Mouse (Mus musculus): ENCODE results near the gene Rapgef3. TPM values are rescaled to one million over a fixed set of nuclear protein-coding genes. Genes with fewer than 3 reads are reported as not detected.
A peak's percentile ranks its signal among the peaks of the same experiment; 100 is the strongest.

Rapgef3 gene
- polyA plus RNA-seq, 1 experiment from 2014 or later = 10.2 TPM

DNA sequence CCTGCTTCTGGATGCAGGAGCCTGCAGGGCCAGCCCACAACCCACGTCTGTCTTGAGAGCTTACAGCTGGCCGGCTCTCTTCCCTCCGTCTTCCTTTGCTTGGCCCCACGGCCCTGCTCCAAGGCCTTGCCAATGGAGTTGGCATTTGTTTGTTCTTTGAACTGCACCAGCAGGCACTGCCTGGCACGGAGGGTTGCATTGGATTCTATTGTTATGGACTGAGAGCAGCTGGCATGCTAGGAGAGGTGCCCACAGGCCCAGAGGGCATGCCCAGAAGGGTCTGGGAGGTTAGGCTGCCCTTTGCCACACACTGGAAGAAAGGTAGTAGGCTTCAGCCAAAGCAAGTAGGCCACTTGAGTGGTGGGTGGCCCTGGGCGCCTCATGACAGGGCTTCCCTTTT, 21.0 kb upstream of the Rapgef3 start:
- H3K9me3 ChIP-seq = no peaks in the 10 kb centered on the region
- H3K4me1 ChIP-seq = peaks cover 44% of the 10 kb centered on the region
- no peaks in the 10 kb centered on the region for H3K27me3 ChIP-seq (ENCODE audit: insufficient read depth, poor library complexity, severe bottlenecking)
- peaks cover 35% of the 10 kb centered on the region for H3K36me3 ChIP-seq
- 71% methylated on average over 6 of the region's 6 CpGs for WGBS
- H3K4me3 ChIP-seq = no peak overlapping the region
- no peak for DNase-seq (ENCODE audit: low spot score)
- H3K27ac ChIP-seq = peak overlapping the region; percentile 6; the same call in 1 of the 2 replicates

DNA sequence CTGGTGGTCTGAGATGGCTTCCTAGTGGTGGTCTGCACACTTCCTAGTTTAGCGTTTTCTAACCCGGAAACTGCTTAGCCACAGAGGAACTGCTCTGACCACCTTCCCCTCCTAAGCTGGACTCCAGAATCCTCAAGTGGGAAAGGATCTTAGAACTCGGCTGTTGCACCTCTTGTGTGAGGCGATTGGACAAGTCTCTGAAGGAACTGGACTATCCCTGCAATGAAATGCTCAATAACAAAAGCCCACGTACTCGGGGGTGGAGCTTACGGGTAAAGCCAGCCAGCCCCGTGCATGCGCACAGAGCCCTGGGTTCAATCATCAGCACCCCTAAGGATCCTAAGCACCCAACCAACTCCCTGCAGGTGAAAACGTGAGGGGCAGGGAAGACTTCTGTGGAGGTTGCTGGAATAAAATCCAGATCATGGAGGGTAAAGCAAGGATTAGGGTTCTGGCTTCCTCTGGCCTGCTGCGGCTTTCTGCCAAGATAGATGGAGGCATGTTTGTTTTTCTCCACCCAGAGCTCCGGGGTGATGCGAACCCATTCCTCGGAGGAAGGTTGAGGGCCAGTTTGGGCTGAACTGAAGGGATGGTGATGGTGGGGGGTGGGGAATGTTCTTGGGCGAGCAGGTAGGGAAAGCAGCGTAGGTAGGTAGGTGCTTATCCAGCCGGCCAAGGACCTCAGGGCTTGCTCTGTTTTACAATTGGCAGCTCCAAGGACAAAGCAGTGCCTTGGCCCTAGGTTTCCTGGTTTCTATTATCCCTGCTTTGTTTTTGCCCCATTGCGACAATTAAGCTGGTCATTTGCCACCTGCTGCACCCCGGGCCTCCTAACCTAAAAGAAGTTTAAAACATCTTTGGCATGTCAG, 20.3 kb upstream of the Rapgef3 start:
- H3K4me1 ChIP-seq = peaks cover 46% of the 10 kb centered on the region
- no peak overlapping the region for H3K4me3 ChIP-seq
- H3K9me3 ChIP-seq = no peaks in the 10 kb centered on the region
- WGBS = 73% methylated on average over 19 of the region's 19 CpGs
- H3K36me3 ChIP-seq = peaks cover 28% of the 10 kb centered on the region
- no peak for DNase-seq (ENCODE audit: low spot score)
- H3K27ac ChIP-seq = no peak overlapping the region
- H3K27me3 ChIP-seq (ENCODE audit: insufficient read depth, poor library complexity, severe bottlenecking) = no peaks in the 10 kb centered on the region

DNA sequence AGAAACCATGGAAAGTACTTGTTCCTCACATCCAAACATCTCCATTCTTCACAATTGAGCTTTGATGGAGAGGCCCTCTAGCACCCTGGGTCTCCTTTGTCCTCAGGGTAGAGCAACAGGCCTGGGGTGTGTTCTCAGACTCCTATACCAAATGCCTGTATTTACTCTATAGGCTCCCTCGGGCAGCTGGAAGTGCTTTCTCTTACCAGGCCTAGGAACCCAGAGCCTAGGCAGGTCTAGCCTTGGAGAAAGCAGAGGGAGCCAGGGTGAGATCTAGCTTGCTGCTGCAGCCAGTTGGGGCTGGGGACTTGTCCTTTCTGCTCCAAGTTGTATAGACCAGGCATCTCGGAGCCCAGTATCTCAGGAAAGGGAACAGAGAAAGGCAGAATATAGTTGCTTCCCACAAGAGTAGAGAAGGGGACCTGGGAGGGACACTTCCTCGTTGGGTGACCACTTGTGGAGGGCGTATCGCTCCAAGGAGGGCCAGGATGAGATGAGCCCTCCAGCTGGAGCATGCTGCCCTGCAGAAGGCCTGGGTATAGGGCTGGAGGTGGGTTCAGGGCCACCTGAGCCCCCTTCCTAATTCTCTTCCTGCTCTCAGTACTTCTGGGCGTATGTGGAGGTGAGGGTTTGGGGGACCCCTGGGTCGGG, 19.5 kb upstream of the Rapgef3 start:
- DNase-seq (ENCODE audit: low spot score) = no peak
- H3K4me1 ChIP-seq = peaks cover 53% of the 10 kb centered on the region
- peaks cover 21% of the 10 kb centered on the region for H3K36me3 ChIP-seq
- no peaks in the 10 kb centered on the region for H3K9me3 ChIP-seq
- no peak overlapping the region for H3K4me3 ChIP-seq
- 72% methylated on average over 7 of the region's 7 CpGs for WGBS
- no peaks in the 10 kb centered on the region for H3K27me3 ChIP-seq (ENCODE audit: insufficient read depth, poor library complexity, severe bottlenecking)
- H3K27ac ChIP-seq = peak overlapping the region; percentile 17; the same call in 1 of the 2 replicates

DNA sequence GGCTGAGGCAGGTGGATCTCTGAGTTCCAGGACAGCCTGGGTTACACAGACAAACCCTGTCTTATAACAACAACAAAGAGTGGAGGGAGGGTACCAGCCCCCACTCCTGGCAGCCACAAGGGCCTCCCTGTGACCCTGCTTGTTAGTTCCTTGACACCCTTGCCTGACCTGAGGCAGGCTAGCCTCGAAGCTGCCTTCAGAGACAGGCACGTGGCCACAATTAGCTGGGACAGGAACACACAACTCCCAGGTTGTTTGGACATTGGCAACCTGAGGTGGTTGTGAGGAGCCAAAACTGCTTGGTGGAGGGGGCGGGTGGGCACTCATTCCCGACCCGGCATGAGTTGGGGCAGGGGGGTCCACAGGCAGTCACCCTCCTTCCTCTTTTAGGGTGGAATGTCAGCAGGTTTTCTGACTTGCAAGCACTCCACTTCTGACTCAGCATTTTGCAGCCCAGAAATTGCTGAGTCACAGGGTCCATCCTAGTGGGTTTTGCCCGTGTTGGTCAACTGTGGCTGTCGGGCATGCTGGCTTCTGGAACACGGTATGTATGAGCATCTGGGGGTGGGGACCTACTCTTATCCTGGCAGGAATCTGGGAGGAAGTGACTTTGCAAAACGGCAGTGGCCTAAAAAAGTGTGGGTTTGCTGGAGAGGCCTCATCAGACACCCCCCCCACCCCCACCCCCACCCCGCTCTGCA, 18.8 kb upstream of the Rapgef3 start:
- Histone ChIP-seq H3K4me1 (peaks cover 60% of the 10 kb centered on the region), H3K36me3 (peaks cover 14% of the 10 kb centered on the region), H3K27ac (peak overlapping the region; percentile 66; the same call in 1 of the 2 replicates), H3K4me3 (no peak overlapping the region; the same call in 1 of the 2 replicates), H3K27me3 (ENCODE audit: insufficient read depth, poor library complexity, severe bottlenecking) (no peaks in the 10 kb centered on the region), H3K9me3 (no peaks in the 10 kb centered on the region)
- DNase-seq (ENCODE audit: low spot score) = no peak
- 75% methylated on average over 10 of the region's 10 CpGs for WGBS

DNA sequence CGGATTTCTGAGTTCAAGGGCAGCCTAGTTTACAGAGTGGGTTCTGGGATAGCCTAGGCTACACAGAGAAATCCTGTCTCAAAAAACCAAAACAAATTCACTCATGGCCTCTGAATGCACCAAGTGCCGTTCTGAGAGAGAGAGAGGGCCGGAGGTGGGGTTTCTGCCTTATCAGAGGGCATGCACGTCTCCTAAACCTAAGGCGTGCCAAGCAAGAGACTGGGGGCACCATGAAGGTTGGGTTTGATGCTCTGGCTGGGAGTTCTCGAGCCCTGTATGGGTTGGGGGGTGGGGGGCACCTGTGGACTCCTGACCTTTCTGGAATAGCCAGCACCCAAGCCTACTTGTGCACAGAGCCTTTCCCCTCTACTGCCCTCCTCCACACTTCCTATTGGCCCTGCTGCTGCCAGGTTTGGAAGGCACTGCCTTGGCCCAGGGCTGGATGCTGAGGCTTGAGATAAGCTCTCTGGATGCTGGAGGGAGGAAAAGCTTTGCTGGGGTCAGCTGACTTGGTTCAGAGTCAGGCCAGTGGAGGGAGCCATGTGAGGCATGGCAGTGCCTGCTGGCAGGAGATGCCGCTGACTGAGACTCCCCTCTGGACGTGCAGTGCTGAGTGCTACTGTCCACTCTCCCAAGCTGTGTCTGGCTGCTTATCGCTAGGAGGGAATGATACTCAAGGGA, 18.1 kb upstream of the Rapgef3 start:
- Histone ChIP-seq H3K4me1 (peaks cover 63% of the 10 kb centered on the region), H3K27ac (peak overlapping the region; percentile 66), H3K4me3 (peak overlapping the region; percentile 32), H3K27me3 (ENCODE audit: insufficient read depth, poor library complexity, severe bottlenecking) (no peaks in the 10 kb centered on the region), H3K36me3 (peaks cover 7% of the 10 kb centered on the region; the same call in 1 of the 2 replicates), H3K9me3 (no peaks in the 10 kb centered on the region)
- WGBS = 76% methylated on average over 9 of the region's 9 CpGs
- no peak for DNase-seq (ENCODE audit: low spot score)

DNA sequence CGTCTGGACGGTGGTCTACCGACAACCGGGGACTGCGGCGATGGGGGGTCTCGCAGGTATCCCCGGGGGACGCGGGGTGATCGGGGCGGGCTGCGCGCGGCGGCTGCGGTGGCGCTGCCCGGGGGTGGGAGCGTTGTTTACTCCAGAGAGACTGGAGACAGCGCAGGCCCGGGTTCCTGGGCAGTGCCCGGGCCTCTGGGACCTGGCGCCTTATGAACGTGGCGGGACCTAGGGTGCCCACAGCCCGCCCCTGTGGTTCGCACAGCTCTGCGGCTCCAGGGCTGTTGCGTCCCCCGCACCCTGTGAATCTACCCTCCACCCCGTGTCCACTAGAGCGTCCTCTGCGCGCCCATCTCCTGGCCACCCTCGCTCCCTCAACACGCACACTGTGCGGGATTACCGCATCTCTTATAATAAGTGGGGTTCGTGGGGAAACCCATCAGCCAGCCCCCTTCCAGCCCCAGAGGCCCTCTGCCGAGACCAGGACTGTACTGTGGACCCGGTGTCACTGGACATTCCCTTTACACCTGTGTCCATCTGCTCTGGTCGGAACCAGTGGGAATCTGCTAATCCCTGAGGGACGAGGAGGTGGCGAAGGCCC, 16.9 kb upstream of the Rapgef3 start:
- no peak for DNase-seq (ENCODE audit: low spot score)
- H3K9me3 ChIP-seq = no peaks in the 10 kb centered on the region
- H3K27me3 ChIP-seq (ENCODE audit: insufficient read depth, poor library complexity, severe bottlenecking) = no peaks in the 10 kb centered on the region
- 7% methylated on average over 45 of the region's 45 CpGs for WGBS
- peak overlapping the region; percentile 95 for H3K4me3 ChIP-seq
- H3K36me3 ChIP-seq = 0 out of 2 replicates have a peak, but pooled peaks cover under 1% of the 10 kb centered on the region
- peaks cover 59% of the 10 kb centered on the region for H3K4me1 ChIP-seq
- peak overlapping the region; percentile 93 for H3K27ac ChIP-seq

DNA sequence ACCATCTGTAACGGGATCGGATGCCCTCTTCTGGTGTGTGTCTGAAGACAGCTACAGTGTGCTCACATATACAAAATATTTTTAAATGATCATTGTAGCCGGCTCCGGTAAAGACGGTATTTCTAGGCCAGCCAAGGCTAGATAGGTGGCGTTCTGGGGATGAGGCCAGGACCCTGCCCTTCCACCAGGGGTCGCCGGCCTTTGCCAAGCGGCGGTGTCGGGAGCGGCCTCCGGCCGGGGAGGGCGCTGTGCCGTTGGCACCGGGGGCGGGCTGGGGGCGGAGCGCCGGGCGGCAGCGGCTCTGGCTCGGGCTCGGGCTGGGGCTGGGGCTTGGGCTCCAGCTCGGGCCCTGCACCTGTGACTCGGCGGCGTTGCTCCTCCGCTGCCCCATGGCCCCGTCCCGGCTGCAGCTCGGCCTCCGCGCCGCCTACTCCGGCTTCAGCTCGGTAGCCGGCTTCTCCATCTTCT, 16.4 kb upstream of the Rapgef3 start:
- Histone ChIP-seq H3K27ac (peak overlapping the region; percentile 93), H3K36me3 (no peaks in the 10 kb centered on the region), H3K4me3 (peak overlapping the region; percentile 95), H3K4me1 (peaks cover 60% of the 10 kb centered on the region), H3K9me3 (no peaks in the 10 kb centered on the region), H3K27me3 (ENCODE audit: insufficient read depth, poor library complexity, severe bottlenecking) (no peaks in the 10 kb centered on the region)
- peak; percentile 92 for DNase-seq (ENCODE audit: low spot score)
- 3% methylated on average over 39 of the region's 39 CpGs for WGBS

DNA sequence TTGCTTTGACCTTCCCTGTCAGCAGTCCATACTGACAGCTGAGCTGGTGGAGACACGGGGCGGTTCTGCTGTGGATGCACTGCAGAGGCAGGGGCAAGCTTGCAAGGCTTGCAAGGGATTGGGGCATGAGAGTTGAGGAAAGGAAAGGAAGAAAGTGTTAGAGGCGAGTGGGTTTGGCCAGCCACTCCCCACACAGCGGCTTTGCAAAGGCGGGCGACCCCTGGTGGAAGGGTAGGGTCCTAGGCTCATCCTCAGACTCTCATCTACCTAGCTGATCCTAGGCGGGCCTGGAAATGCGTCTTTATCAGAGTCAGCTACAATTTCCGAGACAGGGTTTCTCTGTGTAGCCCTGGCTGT, 15.0 kb upstream of the Rapgef3 start:
- WGBS = 2% methylated on average over 9 of the region's 9 CpGs
- H3K4me1 ChIP-seq = peaks cover 61% of the 10 kb centered on the region
- H3K27me3 ChIP-seq (ENCODE audit: insufficient read depth, poor library complexity, severe bottlenecking) = 0 out of 2 replicates have a peak, but pooled peaks cover 5% of the 10 kb centered on the region
- no peaks in the 10 kb centered on the region for H3K9me3 ChIP-seq
- H3K27ac ChIP-seq = peak overlapping the region; percentile 43; the same call in 1 of the 2 replicates
- H3K4me3 ChIP-seq = peak overlapping the region; percentile 48
- no peaks in the 10 kb centered on the region for H3K36me3 ChIP-seq
- DNase-seq (ENCODE audit: low spot score) = peak; percentile 91

DNA sequence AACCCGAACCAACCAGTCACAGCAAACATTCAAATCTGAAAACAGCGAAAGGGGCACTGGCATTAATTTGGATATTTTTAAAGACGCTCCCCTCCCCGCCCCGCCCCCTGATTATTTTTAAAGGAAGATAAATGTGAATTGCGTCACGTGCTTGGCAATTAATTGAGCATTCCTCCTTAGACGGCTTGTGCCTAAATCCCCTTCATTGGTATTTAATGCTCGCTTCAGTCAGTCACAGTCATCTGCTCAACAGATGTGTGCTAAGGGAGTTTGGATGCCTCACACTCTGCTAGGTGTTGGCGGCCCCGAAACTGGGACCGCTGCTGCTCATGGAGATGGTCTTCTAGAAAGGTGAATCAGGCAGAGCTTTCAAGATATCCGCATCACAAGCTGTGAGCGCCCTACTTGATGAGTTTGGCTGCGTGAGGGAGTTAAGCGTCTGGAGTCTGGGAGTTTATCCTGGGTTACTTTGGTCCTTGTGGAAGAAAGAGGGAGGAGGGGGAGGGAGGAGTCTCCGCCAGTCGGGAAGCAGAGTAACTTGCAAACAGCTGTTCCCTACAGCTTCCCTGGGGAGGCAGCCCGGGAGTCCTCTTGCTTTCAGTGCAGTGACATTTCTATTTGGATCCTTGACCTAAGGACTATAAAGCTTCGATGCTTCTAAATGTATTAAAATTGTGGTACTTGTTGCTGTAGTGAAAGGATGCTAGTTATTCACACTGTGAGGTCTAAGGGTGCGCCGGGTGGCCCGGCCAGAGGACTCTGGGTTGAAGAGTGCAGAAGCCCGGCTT, 14.4 kb upstream of the Rapgef3 start:
- no peaks in the 10 kb centered on the region for H3K9me3 ChIP-seq
- peak overlapping the region; percentile 48 for H3K4me3 ChIP-seq
- H3K36me3 ChIP-seq = no peaks in the 10 kb centered on the region
- DNase-seq (ENCODE audit: low spot score) = no peak
- peaks cover 57% of the 10 kb centered on the region for H3K4me1 ChIP-seq
- 9% methylated on average over 24 of the region's 24 CpGs for WGBS
- peak overlapping the region; percentile 43; the same call in 1 of the 2 replicates for H3K27ac ChIP-seq
- 0 out of 2 replicates have a peak, but pooled peaks cover 5% of the 10 kb centered on the region for H3K27me3 ChIP-seq (ENCODE audit: insufficient read depth, poor library complexity, severe bottlenecking)

DNA sequence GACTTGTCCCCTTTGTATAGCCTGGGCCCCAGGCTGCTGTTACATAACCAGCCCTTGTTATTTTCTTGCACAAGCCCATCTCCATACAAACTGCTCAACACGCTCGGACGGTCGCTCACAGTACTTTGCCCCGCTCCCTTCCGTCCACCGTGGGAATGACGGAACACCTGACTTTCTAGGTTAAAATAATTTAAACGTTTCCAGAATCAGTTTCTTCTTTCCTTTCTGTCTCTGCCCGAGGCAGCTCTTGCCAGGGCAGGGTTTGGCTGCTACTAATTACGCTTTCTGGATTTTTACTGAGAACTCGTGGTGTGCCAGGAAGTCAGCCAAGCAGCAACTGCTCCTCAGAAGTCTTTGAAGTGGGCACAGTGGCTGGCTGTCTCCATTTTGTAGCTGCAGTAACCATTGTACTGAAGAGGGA, 12.8 kb upstream of the Rapgef3 start:
- Histone ChIP-seq H3K9me3 (no peaks in the 10 kb centered on the region), H3K27ac (0 out of 2 replicates have a peak overlapping the region, but pooled peaks have one; percentile 19), H3K4me3 (no peak overlapping the region), H3K36me3 (no peaks in the 10 kb centered on the region), H3K4me1 (peaks cover 48% of the 10 kb centered on the region), H3K27me3 (ENCODE audit: insufficient read depth, poor library complexity, severe bottlenecking) (peaks cover 7% of the 10 kb centered on the region; the same call in 1 of the 2 replicates)
- 86% methylated on average over 12 of the region's 12 CpGs for WGBS
- DNase-seq (ENCODE audit: low spot score) = no peak

DNA sequence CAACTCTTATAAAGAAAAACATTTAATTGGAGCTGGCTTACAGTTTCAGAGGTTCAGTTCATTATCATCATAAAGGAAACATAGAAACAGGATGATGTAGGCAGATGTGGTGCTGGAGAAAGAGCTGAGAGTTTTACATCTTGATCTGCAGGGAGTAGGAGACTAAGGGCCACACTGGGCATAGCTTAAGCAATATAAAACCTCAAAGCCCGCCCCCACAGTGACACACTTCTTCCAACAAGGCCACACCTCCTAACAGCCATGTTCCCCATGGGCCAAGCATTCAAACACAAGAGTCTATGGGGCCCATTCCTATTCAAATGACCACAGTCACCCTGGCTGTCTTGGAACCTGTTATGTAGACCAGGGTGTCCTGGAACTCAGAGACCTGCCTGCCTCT, 11.8 kb upstream of the Rapgef3 start:
- Histone ChIP-seq H3K9me3 (no peaks in the 10 kb centered on the region), H3K4me1 (peaks cover 53% of the 10 kb centered on the region), H3K27me3 (ENCODE audit: insufficient read depth, poor library complexity, severe bottlenecking) (peaks cover 17% of the 10 kb centered on the region), H3K4me3 (no peak overlapping the region), H3K36me3 (no peaks in the 10 kb centered on the region), H3K27ac (no peak overlapping the region)
- DNase-seq (ENCODE audit: low spot score) = no peak
- WGBS = 89% methylated on average over 1 of the region's 1 CpGs
